Mouse (Mus musculus): ENCODE data around the gene Myt1. TPM values are rescaled to one million over a fixed set of nuclear protein-coding genes. Genes with fewer than 3 reads are reported as not detected.
A peak's percentile ranks its signal among the peaks of the same experiment; 100 is the strongest.
"Not testable (repeated sequence)": the region's sequence is repeated elsewhere in the genome, so short reads cannot be mapped to it uniquely, and the experiment has no call there.

The Myt1 gene
- total RNA-seq, 1 experiment from 2014 or later, result 6.6 TPM

GRCm38 (mm10) chr2:181781421-181781820 is 18.3 kb downstream of the Myt1 start:
- DNase-seq, result no peak

DNA sequence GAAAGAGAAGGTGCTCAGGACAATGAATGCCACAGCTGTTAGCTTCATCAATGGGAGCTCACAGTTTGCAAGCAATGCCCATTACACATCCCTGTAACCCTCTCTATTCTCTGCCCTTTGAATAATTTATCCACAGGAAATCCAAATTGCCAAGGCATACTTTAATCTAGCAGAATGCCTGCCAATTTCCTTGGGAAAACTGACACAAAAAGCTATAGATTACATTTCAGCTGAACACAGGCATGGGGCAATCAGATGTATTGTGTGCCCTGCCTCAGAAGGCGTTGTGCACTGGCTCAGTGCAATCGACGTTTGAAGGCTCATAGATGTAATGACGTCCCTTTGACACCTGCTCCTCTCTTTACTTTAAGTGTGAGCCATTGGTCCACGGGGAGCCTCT is 24.7 kb downstream of the Myt1 start:
- DNase-seq, result no peak

DNA sequence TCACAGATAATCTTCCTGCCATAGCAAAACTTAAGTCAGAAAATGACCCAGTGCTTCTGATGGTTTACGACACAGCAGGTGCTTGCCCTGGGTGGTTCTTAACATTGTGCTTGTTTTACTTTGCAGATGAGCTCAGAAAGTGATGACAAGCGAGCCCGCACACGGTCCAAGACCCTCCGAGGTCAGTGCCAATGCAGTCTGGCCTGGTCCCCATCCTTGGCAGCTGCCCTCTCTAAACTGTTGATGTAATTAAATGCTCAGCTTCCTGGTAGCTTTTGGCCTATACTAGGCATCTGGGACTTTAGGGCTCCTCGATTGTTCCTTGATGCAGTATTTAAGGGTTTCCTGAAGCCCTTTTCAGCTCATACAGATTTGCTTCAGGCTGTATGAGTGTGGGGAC is 26.3 kb downstream of the Myt1 start:
- DNase-seq, result no peak

DNA sequence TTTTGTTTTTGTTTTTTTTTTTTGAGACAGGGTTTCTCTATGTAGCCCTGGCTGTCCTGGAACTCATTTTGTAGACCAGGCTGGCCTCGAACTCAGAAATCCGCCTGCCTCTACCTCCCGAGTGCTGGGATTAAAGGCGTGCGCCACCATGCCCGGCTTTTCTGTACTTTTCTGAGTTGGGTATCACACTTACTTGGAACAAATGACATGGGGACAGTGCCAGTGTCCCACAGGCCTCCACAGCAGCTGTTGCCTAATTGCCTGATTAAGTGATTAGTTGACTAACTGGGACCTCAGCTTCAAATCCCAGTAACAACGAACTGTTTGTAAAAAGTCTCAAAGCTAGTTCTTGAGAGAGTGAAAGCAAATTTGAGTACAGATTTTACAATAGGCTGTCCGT is 30.1 kb downstream of the Myt1 start:
- DNase-seq, result not testable (repeated sequence)

DNA sequence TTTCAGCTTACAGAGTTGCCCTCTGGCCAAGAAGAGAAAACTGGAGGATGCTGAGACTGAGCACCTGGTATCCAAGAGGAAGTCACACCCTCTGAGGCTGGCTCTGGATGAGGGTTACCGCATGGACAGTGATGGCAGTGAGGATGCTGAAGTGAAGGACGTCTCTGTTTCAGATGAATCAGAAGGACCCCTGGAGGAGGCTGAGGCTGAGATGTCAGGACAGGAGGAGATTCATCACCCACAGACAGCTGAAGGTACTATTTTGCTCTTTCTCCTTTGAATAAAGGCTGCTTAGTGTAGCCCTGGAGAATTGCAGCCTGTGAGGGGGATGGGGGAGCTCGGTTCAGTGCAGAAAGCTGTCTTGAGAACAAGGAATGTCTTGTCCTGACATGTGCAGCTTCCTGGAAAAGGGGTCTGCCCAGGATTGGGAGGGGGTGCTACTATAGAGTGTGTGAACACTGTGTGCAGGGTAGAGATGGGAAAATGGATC is 32.6 kb downstream of the Myt1 start:
- no peak for DNase-seq

DNA sequence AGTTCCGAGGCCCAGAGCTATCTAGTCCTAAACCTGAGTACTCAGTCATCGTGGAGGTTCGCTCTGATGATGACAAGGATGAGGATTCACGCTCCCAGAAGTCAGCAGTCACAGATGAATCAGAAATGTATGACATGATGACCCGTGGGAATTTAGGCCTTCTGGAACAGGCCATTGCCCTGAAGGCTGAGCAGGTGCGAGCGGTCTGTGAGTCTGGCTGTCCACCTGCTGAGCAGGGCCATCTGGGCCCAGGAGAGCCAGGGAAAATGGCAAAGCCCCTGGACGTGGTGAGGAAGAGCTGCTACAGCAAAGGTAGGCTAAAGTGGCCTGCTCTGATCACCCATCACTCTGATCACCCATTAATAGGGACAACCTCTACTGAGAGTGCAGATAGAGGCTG is 34.5 kb downstream of the Myt1 start:
- DNase-seq, result no peak

GRCm38 (mm10) chr2:181829032-181829650 is 66.0 kb downstream of the Myt1 start:
- no peak for DNase-seq

- no peak for DNase-seq
These were observed 69.6 kb downstream of the Myt1 start for GRCm38 (mm10) chr2:181832745-181833144.

- DNase-seq, result peak; percentile 94
These were observed 74.5 kb downstream of the Myt1 start, which contains the start of gene Pcmtd2 for GRCm38 (mm10) chr2:181837372-181838292. TSS of gene Pcmtd2 (plus strand) at chr2:181837854.

- no peak for DNase-seq
These were observed 75.2 kb downstream of the Myt1 start for GRCm38 (mm10) chr2:181838293-181838680.

- DNase-seq, result peak; percentile 13
These were observed 82.7 kb downstream of the Myt1 start for GRCm38 (mm10) chr2:181845709-181846394.

DNA sequence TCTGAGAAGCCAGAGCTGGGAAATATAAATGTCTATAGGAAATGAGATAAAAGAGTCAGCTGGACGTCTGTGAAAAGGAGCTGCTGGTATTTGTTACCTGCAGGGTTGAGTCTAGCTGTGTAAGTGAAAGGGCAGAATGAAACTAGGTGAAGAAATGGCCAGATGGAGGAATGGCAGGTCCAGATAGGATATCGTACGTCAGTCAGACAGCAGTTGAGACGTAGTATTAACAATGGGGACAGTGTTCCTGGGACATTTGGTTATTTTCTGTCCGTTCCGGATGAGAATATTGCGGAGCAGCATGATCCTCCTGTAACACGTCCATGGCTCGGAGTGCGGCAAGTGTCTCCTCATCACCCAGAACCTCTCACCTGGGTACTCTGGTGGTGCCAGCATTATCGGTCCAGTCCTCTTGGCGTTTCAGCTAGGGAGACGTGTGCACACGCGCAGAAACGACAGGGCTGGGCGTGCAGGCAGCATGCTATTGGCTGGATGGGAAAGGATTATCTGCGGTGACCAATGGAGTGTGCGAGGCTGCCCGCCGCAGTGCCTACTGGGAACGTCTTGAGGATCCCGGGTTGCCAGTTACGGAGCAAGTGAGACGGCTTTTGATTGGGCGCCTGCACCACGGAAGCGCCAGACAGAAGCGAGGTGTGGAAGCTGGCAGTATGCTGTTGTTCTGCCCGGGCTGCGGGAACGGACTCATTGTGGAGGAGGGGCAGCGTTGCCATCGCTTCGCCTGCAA is 100.8 kb downstream of the Myt1 start, which contains the start of gene Polr3k:
Polr3k (plus strand) TSS at position 547 of the 745 bp plus-strand sequence.
- peak; percentile 93 for DNase-seq

GRCm38 (mm10) chr2:181864536-181864860 is 101.4 kb downstream of the Myt1 start:
- no peak for DNase-seq

DNA sequence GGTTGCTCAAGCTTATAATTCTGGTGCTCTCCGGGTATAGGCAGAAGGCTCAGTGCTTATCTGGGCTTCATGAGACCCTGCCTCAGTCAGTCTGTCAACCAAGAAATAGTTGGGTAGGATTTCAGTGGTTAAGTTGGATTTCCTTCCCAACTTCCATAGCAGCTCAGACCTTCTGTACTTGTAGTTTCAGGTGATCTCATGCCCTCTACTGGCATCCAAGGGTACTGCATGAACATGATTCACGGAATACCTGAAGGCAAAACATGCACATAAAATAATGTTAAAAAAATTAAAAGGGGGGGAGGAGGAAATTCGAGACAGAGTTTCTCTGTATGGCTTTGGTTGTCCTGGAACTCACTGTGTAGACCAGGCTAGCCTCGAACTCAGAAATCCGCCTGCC is 103.8 kb downstream of the Myt1 start:
- peak; percentile 51 for DNase-seq

DNA sequence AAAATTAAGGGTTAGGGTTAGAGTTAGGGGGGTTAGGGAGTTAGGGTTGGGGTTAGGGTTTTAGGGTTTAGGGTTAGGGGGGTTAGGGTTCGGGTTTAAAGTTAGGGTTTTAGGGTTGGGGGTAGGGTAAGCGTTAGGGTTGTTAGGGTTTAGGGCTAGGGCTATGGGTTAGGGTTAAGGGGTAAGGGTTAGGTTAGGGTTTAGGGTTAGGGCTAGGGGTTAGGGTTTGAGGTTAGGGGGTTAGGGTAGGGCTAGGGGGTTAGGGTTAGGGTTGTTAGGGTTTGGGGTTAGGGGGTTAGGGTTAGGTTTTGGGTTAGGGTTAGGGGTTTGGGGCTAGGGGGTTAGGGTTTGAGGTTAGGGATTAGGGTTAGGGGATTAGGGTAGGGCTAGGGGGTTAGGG is 107.9 kb downstream of the Myt1 start:
- DNase-seq, result no peak

Other genes with a start within 250 kb of the Myt1 start
- gene Dnajc5, start 242.8 kb upstream of the Myt1 start, total RNA-seq (2021), result 81.9 and 101 TPM in 2 replicates
- 94.2 and 128 TPM in 2 replicates for gene Uckl1, start 178.4 kb upstream of the Myt1 start, total RNA-seq (2021)
- gene Prpf6, start 171.5 kb upstream of the Myt1 start, total RNA-seq (2021), result 57.7 and 73.7 TPM in 2 replicates
- 56.6 and 81.6 TPM in 2 replicates for gene Zfp512b, start 170.5 kb upstream of the Myt1 start, total RNA-seq (2021)
- 19.3 and 26.4 TPM in 2 replicates for gene Samd10, start 164.1 kb upstream of the Myt1 start, total RNA-seq (2021)
- not detected in 2 replicates for gene Gm29797, start 106.3 kb upstream of the Myt1 start, total RNA-seq (2021)
- 39.0 and 40.4 TPM in 2 replicates for gene Sox18, start 91.7 kb upstream of the Myt1 start, total RNA-seq (2021)
- gene Tcea2, start 83.0 kb upstream of the Myt1 start, total RNA-seq (2021), result 11.6 and 14.7 TPM in 2 replicates
- gene Rgs19, start 69.4 kb upstream of the Myt1 start, total RNA-seq (2021), result 20.3 and 31.7 TPM in 2 replicates
- not detected in 2 replicates for gene Lkaaear1, start 64.9 kb upstream of the Myt1 start, total RNA-seq (2021)
- 1.6 and 1.9 TPM in 2 replicates for gene Oprl1, start 48.3 kb upstream of the Myt1 start, total RNA-seq (2021)
- gene Pcmtd2, start 74.5 kb downstream of the Myt1 start, total RNA-seq (2021), result 57.3 and 90.5 TPM in 2 replicates
- 16.0 and 19.8 TPM in 2 replicates for gene Polr3k, start 101.0 kb downstream of the Myt1 start, total RNA-seq (2021)
- gene Gm14496, start 227.8 kb downstream of the Myt1 start, total RNA-seq (2021), result not detected in 2 replicates

All from adrenal gland, postnatal 25 days (tissue).